Mouse (Mus musculus) testis, postnatal 14 days (tissue): ENCODE measurements at regions not wholly inside any gene's neighbourhood (a gene's known extent, or its start where the extent isn't known, plus 50 kb on each side); places are given as distances from the start of the nearest gene placed in this dataset.

Experiments used
- DNase-seq: peaks from one replicate; pipeline ENCODE4 v3.0.0; 2021; ENCODE audit warnings: low spot score

DNA sequence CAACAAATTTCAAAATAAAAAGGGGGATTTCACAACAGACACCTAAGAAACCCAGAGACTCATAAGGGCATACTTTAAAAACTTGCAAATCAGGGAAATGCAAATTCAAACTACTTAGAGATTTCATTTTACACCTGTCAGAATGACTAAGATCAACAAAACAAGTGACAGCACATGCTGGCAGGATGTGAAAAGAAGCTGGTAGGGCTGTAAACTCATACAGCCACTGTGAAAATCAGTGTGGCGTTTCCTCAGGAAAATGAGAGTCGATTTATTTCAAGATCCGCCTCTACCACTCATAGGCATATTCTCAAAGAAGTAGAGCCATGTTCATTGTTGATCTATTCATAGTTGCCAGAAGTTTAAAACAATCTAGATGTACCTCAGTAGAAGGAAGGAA is 133.6 kb upstream of the Veph1 start:
- DNase-seq: no peak

DNA sequence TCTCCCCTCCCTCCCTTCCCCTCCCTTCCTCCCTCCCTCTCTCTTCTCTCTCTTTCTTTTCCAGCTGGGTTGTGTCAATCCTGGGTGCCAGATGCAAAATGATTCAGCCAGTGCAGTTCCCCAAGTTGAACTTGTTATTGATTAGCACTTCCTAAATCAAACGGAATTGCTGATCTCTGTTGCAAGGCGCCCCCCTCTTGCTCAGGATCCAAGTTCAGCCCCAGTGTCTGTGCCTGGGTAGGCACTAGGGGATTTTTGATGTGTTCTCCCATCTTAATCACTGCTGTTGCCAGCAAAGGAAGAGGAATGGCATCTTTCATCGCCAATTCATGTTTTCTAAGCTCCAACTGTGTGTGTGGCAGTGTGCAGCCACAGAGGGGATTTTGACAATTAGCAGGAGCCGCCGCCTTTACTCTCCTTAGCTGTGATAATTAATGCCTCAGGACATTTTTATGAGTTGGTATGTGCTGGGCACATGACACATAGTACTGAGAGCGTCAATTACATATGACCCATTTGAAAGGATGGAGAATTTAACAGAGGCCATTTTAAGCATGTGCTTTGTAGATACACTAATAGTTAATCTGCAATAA is 125.9 kb upstream of the Veph1 start:
- DNase-seq: no peak

DNA sequence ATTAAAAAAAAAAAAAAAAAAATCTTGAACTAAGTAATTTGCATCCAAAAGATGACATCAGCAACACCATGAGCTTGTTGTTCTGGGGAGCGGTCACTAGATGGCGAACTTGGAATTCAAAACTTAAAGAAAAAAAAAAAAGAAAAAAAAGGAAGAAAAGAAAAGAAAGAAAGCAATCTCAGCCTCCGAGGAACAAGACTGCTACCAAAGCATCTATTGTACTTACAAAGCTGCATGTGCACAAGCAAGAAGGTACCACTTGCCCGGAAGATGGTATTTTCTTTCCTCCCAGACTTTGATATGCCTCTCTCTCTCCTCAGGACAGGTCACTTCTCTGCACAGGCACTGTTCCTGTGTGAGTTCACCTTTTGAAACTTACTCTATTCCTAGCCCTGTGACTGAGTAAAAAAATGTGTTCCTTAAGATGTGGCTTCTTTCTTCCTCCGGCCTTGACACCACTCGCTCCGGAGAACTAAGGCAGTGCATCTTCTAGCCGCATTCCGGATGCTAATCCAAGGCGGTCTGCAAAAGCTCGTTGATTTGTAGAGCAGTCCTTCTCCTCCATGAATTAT is 114.2 kb upstream of the Veph1 start:
- DNase-seq: no peak

DNA sequence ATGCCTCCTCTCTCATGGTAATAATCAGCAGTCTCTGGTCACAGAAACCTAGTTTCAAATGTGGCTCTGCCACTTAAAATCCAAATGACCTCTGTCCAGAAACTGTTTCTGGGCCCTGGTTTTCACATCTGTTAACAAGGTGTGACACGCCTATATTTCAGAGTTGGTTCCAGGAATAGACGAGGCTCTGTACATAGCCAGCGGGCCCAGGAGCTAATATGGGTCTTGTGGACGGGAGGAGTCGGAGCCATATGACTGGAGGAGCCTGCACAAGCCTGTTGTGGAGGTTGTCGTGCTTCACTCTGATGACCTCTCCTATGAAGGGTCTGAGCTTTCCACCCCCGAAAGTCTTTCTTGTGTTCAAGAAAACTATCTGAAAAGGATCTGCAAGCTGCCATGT is 112.2 kb upstream of the Veph1 start:
- no peak for DNase-seq

DNA sequence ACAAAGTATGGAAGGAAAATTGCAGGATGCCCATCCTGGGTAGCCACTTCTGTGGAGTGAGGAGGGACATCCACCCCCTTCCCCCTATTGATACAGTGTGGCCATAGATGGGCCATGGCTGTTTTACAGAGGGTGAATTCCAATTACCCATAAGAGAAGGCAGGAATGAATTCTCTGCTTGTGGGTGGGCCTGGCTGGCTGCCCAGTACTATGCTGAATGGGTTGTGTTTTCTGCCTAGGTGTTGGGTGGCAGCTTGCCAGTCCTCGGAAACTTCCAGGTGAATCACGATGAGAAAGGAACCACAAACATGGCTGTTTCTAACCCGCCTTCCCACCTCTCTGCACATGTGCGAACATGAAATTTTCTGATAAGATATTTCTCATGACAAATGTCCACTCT is 109.0 kb upstream of the Veph1 start:
- DNase-seq: no peak

DNA sequence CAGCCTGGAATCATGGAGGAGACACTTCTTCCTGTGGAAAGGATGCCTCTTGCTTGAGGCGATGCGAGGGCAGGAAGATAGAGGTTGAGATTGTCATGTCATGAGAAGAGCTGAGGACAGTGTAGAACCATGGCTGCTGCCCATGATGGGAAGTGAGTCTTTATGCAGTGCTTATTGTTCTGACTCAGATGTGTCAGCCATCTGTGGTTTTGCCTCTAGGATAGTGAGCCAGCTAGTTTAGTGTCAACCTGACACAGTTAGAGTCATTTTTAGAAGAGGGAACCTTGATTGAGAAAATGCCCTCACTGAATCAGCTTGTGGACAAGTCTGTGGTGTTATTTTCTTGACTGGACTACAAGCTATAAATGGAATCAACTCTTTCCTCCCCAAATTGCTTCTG is 107.1 kb upstream of the Veph1 start:
- DNase-seq: no peak

DNA sequence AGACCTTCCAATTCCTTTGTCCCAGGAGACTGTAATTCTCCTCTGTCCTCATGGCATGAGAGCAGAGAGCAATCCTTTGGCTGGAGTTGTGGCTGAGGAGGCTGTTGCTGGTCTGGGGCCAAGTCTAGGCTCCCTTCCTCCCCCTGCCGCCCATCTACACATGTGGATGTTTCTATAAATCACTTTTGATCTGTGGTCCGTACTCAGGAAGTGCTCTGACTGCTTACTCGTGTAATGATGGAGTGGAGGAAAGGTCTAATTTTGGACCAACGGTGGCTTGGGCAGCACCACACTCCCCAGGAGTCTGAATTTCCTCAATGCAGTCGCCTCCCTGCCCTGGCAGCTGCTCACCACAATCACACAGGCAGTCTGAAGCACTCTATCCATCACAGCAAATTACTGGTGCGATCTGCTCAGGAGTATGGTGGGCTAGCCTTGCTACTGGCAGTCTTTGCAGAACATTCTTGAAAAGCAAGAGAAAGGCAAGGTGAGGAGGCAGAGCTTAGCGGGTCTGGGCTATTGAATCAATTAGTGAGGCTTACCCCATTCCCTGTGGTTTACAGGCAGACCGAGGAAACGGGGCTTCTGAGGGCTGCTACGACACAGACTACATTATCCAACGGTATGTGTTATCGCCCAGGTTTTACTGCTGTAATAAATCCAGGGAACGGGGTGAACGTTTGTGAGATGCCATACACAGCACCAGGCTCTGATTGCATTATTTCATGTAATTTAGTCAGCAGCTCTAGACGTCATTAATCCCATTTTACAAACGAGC is 104.3 kb upstream of the Veph1 start:
- no peak for DNase-seq

DNA sequence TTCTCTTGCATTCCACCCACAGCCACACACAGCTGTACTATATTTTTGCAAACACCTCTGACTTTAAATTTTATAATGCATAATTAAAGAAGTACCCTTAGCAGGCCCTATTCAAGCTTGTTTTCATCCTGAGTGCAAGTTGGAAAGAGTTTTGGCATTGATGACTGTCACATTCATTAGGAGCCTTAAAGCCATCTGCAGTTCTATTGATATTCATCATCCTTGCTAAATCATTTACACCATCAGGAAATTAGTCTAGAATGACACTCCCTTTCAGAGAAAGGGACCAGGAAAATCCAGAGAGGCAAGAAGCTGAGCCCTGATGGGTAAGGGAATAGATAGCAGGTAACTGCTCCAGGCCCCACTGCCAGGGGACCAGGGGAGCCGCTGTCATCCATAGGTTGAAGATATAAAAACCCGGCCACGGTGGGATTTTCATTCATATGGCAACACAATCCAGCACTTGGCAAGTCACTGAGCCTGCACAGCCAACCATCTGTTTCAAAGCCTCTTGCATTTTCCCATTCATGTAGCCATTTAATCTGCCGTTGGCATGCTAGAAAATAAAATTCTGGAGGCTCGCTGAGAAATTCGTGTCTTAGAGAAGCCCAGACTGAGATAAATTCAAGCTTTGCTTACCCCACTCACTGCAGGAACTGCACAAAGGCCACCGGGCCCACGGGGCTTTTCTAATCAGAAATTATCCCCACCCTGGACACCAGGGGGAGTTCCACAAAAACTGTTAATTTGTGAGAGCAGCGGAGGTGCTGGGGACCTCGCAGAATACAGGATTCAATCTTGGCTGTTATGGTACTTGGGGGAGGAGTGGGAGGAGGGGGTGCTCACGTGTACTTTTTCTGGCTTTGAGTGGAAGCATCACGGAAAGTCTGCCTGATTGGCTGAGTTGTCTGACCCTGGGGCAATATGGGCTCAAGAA is 101.8 kb upstream of the Veph1 start:
- no peak for DNase-seq

DNA sequence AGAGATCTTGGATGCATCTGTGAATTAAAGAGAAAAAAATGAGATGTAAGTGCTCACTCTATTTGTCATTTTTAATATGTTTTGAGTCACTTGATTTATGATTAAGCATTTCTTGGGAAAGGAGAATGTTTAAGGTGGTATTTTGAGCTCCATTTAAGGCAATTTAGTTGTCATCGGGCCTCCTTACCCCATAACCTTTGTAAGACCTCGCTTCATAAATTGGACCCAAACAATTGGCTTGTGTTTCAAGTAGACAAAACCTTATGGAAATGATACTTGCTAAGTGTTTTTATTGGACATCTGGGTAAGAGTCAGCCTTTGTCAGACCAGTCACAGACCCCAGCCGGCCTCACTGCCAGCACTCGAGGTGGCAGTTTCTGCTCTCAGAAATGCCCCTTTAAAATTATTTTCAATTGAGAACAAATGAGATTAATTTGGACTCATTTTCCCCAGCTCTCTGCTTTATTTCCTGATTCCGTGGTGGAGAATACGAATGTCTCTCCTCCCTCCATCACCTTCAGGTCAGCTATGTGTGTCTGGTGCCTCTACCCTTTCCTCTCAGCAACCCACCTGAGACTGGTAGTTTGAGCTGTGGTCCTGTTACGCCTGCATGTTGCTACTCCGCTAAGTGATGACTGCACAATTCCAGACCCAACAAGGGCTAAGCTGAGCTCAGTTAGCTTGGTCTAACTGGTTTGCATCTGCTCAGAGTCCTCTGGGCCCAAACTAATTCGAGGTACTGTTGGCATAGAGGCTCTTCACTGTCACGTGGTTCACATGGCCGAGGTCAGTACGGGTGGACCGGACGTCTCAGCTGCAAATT is 78.7 kb upstream of the Veph1 start:
- no peak for DNase-seq

DNA sequence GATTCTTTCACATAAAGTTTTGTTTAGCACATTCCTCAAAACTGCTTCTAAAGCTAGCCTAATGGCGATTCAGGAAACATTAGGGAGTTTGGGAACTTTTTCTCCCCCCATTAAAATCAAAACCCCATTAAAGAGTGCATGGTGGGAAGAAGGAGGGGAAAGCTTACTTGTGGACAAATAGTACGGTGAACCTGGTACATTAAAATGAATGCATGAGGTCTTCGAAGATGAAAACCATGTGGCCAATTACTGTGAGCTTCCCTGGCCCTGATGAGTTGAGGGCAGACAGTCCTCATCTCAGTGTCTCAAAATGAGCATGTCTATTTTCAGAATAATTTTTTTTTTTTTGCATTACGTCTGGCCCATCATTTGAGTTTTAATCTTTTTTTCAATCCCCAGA is 78.0 kb upstream of the Veph1 start:
- DNase-seq: no peak

DNA sequence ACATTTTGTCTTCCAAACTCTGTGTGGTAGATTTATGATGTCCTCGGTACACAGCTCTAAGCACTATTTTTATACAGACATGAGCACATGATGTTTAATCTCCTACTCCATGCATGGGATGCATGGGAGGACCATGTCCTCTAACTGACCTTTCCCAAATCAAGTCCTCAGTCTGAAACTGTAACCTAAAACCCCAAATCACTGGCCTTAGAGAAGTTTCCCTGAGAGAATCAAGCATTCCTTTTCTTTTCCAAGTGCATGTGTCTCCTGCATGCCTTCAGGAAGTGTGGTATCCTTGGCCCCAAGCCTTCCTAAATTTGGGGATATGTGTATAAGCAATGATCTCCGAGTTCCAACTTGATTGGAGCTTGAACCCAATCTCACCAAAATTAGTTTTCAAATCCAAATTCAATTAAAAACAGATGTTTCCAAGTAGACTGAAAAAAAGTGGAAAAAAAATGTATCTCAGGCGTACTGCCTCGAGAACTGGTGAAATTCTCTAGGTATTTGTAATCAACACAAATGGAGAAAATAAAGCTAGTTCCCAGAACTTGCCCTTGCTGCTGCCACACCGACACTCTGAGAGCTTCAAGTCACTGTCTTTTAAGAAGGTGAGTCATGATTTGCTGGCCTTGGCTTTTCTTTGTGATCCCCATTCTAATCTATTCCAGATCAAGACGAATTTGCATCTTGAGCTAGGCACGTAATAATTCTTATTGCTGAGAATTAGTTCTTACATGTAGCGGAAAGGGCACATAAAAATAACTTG is 77.4 kb upstream of the Veph1 start:
- no peak for DNase-seq
